In genomic region chr13:94050036-94050435, GRCm38 (mm10) we compare ENCODE assay signal across 22 mouse cellular contexts. TPM values are rescaled to one million over a fixed set of nuclear protein-coding genes. Genes with fewer than 3 reads are reported as not detected.
A peak's percentile ranks its signal among the peaks of the same experiment; 100 is the strongest.
DNase-seq lines count a peak whose midpoint lies in the region; ATAC-seq and TF ChIP-seq lines count a peak whose summit lies in the region.
"Had no signal": no experiment of that assay in that cellular context is flagged by ENCODE, and none has a peak within 500 bp of the region (broad histone marks: within the 10 kb centered on the region; RNA-seq: fewer than 3 reads in every experiment).

No protein-coding gene starts in this region.

- 34% methylated on average over 7 of the region's 7 CpGs for WGBS in kidney, adult 2 months
- WGBS in kidney, embryonic 16.5 days: 43% methylated on average over 7 of the region's 7 CpGs

- no peak for TF ChIP-seq CTCF in kidney, adult 2 months (conservative IDR thresholded peaks at IDR 0.05; ENCODE audit: insufficient read depth, insufficient read length, low read depth, low read length)

- no peak overlapping the region for H3K4me2 ChIP-seq in kidney, embryonic 16.5 days (replicated peaks; ENCODE audit: low read depth, low read length)
- H3K4me2 ChIP-seq: hindbrain, embryonic 14.5 days; liver, embryonic 15.5 days; neural tube, embryonic 12.5 days had no signal

- intact Hi-C loops in left cerebral cortex, postnatal 14 days (cut with DNase I): no loop called here

- no peaks in the 10 kb centered on the region for H3K27me3 ChIP-seq in kidney, adult 2 months (replicated peaks; ENCODE audit: control insufficient read depth, insufficient read depth, low read length)
- H3K27me3 ChIP-seq in kidney, embryonic 16.5 days (ENCODE audit: insufficient read depth, low read length): no peaks in the 10 kb centered on the region
- H3K27me3 ChIP-seq: neural tube, embryonic 12.5 days; Patski had no signal

- DNase-seq in kidney, adult 2 months: peak; percentile 27
- DNase-seq in 3T3-L1 (ENCODE audit: low read depth, low spot score) (peak; percentile 58), 416B (ENCODE audit: low read depth) (peak; percentile 57)
- no peak for DNase-seq in cerebellum, adult 18-20 months
- no peak for DNase-seq in left cerebral cortex, postnatal 14 days (ENCODE audit: low spot score in 2 of 2)
- DNase-seq: cerebellum, postnatal 14 days; heart, adult 11 months; right cerebral cortex, postnatal 25 days; thymus, postnatal 36 days had no signal

- no peak for TF ChIP-seq POLR2A in kidney, adult 2 months (IDR thresholded peaks at IDR 0.05; ENCODE audit: low read depth, low read length)

- no peaks in the 10 kb centered on the region for H3K9me3 ChIP-seq in kidney, embryonic 16.5 days (ENCODE audit: low read length)
- H3K9me3 ChIP-seq: embryonic facial prominence, embryonic 10.5 days; liver, embryonic 15.5 days; midbrain, embryonic 10.5 days; neural tube, embryonic 12.5 days had no signal

- no peaks in the 10 kb centered on the region for H3K4me1 ChIP-seq in kidney, adult 2 months (ENCODE audit: control insufficient read depth, insufficient read depth, low read length)
- H3K4me1 ChIP-seq in kidney, embryonic 16.5 days (ENCODE audit: insufficient read depth, low read length): no peaks in the 10 kb centered on the region
- H3K4me1 ChIP-seq: liver, embryonic 15.5 days; neural tube, embryonic 12.5 days had no signal

- H3K9ac ChIP-seq in kidney, embryonic 16.5 days (replicated peaks; ENCODE audit: low read length): no peak overlapping the region
- H3K9ac ChIP-seq: hindbrain, embryonic 14.5 days; liver, embryonic 15.5 days; neural tube, embryonic 12.5 days had no signal

- H3K27ac ChIP-seq in kidney, adult 2 months (ENCODE audit: insufficient read depth, low read depth, low read length): no peak overlapping the region
- no peak overlapping the region for H3K27ac ChIP-seq in kidney, embryonic 16.5 days (ENCODE audit: low read length)
- H3K27ac ChIP-seq: embryonic facial prominence, embryonic 10.5 days; hindbrain, embryonic 14.5 days; kidney, postnatal 0 days; liver, embryonic 15.5 days; midbrain, embryonic 10.5 days; neural tube, embryonic 12.5 days had no signal

- H3K36me3 ChIP-seq in kidney, adult 2 months (ENCODE audit: control insufficient read depth, insufficient read depth, low read length): no peaks in the 10 kb centered on the region
- H3K36me3 ChIP-seq in kidney, embryonic 16.5 days (ENCODE audit: insufficient read depth, low read length): no peaks in the 10 kb centered on the region
- H3K36me3 ChIP-seq: embryonic facial prominence, embryonic 10.5 days; liver, embryonic 15.5 days; midbrain, embryonic 10.5 days; neural tube, embryonic 12.5 days had no signal

- no peak for ATAC-seq in kidney, embryonic 16.5 days (ENCODE audit: low FRiP score, low TSS enrichment)
- peak; percentile 39 to 49; a peak in 3 of 4 replicates for ATAC-seq in hematopoietic stem cell, adult 5-6 weeks (replicated peaks in 1 of 2; ENCODE audit: insufficient read depth in 1 of 2, low FRiP score in 2 of 2, low TSS enrichment in 1 of 2, low read depth in 1 of 2, poor library complexity in 2 of 2, severe bottlenecking in 2 of 2)
- ATAC-seq: activated CD4-positive, CD25-positive, alpha-beta regulatory T cell, adult 4 months; forebrain, embryonic 14.5 days; intestine, embryonic 16.5 days; Patski had no signal

- no peak overlapping the region for H3K4me3 ChIP-seq in kidney, adult 2 months (ENCODE audit: insufficient read depth, low read depth, low read length)
- no peak overlapping the region for H3K4me3 ChIP-seq in kidney, embryonic 16.5 days (ENCODE audit: low read length)
- H3K4me3 ChIP-seq: embryonic facial prominence, embryonic 10.5 days; erythroblast, embryonic 14.5 days; liver, embryonic 15.5 days; midbrain, embryonic 10.5 days; neural tube, embryonic 12.5 days had no signal

RNA-seq across cellular contexts. Expression of gene Lhfpl2, which starts 7.6 kb away (rescaled TPM):
- 11.3 and 17.9 TPM in 2 replicates for polyA plus RNA-seq in kidney, adult 2 months (2012; rRNA removed)
- 91.2 and 96.0 TPM in 2 replicates for polyA plus RNA-seq in kidney, embryonic 16.5 days (2015; fragmentation: Nextera tagmentation; extraction: Ambion mirVana)
- 8.1 and 10.6 TPM in 2 replicates for total RNA-seq in hematopoietic stem cell, adult 5-6 weeks (2017)
- total RNA-seq in left cerebral cortex, postnatal 14 days (2021): 10 to 100 TPM; 20.8 TPM
- polyA plus RNA-seq: activated CD4-positive, CD25-positive, alpha-beta regulatory T cell, adult 4 months; erythroblast, embryonic 14.5 days had no signal

Comparison
In these comparisons a context has a peak if more than half of its experiments do, and no peak if none do; other contexts are left out.
1. DNase-seq: peak in kidney, adult 2 months (single experiment), 3T3-L1 (single experiment) and 416B (single experiment); none in cerebellum, adult 18-20 months (0 of 2) and left cerebral cortex, postnatal 14 days (0 of 2).